Mouse (Mus musculus): ENCODE measurements around the gene Sema7a. TPM values are rescaled to one million over a fixed set of nuclear protein-coding genes. Genes with fewer than 3 reads are reported as not detected.

Sema7a gene
- total RNA-seq, 2 experiments from 2014 or later: 126 to 148 TPM

DNA sequence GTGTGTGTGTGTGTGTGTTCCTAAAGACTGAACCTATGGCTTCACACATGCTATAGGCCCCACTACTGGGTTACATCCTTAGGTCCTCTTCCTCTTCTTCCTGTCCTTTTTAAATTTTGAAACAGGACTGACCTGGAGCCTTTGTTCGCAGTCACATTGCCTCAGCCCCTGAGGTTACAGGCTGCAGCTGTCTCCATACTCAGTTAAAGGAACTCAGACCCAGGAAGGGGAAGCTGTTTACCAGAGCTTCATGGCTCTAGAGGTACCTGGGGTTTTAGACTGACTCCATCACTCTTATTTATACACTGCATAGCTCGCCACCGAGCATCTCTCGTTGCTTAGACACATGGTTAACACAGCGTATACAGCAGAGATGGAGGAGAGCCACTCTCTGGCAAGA is 31.5 kb downstream of the Sema7a start:
- intact Hi-C loops (cut with DNase I): no loop called here
- DNase-seq (ENCODE audit: low spot score in 2 of 2): no peak

DNA sequence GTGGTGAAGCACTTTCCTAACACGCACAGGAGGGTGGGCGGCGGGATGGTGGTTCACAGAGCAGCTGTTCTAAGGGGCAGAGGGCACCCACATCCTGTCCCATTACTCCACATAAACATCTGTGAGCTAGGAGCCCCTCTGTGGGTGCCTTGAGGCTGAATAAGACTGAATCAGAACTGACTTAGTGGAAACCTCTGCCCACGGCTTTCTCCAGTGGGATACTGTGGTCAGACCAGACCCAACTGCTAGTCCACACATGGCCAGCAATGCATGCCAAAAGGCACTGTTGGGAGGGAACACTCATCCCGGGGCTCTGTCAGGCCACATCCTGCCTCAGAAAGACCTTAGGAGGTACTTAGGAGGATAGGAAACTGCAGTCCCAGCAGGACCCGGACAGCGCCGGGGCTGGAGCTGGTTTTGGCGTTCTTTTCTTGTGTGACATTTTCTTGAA is 32.3 kb downstream of the Sema7a start:
- no peak for DNase-seq (ENCODE audit: low spot score in 2 of 2)
- intact Hi-C loops (cut with DNase I): no loop called here

DNA sequence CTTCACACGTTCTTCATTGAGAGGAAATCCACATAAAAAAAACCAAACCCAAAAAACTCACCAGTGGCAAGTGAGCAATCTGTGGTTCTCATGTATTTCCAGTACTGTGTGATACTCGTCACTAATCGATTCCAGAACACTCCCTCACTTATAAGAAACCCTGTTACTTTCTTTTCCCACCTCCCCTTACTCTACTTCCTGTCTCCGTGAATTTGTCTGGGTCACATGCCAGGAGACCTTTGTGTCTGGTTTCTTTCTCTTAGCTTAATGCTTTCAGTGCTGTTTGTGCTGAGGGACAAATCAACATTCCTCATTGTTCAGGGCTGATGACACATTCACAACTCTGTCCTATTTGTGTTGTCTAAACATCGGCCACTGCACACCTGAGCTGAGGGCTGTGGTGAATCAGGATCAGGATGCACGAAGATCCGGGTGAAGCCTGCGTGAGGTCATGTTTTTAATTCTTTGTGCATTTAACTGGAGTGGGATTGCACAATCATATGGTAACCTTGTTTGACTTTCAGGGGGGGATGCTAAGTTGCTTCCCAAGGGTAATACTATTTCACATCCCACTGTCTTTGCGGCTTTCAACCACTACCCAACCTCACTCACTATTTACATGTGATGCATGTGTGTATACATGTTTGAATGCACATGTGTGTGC is 33.0 kb downstream of the Sema7a start:
- no peak for DNase-seq (ENCODE audit: low spot score in 2 of 2)
- intact Hi-C loops (cut with DNase I): no loop called here

DNA sequence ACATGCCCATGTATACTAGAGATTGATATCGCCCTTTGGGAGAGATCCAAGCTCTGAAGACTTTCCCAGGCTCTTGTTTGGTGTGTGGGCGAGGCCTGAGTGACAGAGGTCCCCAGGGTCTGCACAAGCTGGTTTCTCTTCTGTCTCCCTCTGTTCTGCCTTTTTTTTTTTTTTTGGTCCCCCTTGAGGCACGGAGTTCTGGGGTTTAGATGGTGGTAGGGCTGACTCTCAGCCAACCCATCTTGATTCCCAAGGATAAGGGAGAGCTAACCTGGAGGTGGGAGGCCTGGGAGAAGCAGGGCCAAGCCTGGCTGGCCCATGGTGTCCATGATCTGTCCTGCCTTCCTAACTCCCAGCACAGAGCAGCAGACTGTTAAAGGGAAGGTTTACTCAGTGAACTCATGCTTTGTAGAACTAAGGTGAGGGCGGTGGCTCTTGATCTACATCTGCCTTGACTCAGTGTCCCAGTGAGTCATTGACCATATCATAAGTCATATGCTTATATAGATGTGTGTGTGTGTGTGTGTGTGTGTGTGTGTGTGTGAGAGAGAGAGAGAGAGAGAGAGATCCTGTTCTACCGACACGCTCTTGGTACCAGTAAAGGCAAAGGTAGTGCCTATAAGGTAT is 33.6 kb downstream of the Sema7a start:
- intact Hi-C loops (cut with DNase I): no loop called here
- no peak for DNase-seq (ENCODE audit: low spot score in 2 of 2)

DNA sequence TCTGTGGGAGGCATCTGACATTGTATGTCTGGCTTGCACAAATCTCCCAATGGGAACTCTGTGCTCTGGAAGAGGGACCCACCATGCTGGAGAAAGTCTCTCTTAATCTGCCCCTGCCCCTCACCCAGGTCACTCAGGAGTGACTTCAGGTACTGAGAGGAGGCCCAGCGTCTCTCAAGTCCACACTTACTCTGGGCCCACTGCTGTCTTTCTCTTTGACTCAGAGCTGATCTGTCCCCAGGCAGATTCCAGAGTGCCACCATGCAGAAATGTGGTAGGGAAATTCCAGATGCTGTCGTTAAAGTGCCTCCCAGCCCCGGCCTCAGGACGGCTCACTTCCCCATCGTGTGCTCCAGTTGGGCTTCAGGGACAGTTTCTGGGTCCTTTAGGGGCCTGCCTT is 34.3 kb downstream of the Sema7a start:
- intact Hi-C loops (cut with DNase I): no loop called here
- DNase-seq (ENCODE audit: low spot score in 2 of 2): no peak

DNA sequence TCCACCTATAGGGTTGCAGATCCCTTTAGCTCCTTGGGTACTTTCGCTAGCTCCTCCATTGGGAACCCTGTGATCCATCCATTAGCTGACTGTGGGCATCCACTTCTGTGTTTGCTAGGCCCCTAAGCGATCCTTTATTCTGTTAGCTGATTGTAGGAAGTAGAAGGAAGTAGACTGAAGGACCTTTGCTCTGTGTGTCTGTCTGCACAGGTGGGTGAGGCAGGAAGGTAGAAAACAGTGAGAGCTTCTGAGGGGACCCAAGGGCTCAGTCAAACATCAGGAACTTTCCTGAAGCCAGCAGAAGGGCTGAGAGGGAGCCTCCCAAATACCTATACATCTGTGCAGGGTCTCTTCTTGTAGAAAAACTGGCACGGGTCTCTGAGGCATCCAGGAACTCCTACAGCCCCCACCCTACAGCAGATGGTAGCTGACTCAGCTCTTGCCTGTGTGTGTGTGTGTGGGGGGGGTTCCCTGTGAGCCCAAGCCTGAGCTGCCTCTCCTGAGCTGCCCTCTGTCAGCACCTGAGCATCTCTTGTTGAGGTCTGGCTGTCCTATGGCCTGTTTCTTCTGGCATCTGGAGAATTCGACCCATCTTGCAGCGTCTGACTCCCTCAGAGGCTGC is 35.4 kb downstream of the Sema7a start:
- DNase-seq (ENCODE audit: low spot score in 2 of 2): no peak
- intact Hi-C loops (cut with DNase I): no loop called here

DNA sequence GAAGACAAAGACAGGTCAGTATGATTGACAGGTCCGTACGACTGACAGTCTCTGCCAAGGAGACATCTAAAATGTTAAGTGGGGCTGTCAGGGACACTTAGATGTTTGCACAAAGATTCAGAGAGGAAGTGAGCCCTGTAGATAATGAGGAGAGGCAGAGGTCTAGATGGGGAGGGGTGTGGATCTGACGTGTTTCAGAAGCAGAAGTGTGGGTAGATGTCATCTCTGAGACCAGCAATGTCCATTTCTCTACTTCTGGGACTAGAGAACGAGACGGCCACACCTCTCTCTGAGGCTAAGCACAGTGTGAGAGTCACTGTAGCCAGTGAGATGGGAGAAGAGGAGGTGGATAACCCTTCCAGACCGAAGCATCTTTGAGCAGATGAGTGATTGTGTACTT is 38.1 kb downstream of the Sema7a start:
- intact Hi-C loops (cut with DNase I): no loop called here
- no peak for DNase-seq (ENCODE audit: low spot score in 2 of 2)

DNA sequence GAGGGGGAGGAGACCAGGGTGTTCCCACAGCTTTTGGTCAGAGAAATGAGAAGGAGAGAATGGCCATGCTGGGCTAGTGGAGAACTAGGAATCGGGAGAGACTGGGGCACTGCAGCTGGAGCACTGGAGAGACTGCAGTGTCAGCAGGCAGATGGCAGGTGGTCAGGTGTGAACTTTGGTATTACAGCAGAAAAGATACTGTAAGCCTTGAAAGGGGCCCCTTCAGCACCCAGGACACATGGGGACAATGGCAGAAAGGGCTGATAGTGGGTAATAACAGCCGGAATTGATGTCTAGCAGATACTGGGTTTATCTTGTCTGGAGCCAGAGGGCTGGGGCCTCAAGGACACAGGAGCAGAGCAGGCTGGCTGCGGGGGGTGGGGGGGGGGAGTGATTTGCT is 38.9 kb downstream of the Sema7a start:
- no peak for DNase-seq (ENCODE audit: low spot score in 2 of 2)
- intact Hi-C loops (cut with DNase I): no loop called here

DNA sequence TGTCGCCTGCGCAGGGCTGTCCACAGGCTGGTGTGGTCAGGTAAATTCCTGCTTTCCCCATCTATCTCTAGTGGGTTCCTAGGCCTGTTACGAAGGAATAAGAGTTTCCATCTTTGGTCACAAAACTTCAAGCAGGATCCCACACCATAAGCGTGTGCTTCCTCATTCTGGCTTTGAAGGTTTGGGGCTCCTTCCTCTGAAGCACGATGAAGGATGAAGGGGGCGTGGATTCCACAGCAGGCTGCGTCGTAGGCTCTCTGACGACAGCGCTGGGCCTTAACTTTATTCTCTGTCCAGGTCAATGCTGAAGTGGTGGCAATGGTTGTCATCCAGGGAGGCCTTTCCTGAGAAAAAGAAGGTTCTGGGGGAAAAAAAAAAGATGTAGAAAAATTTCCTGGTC is 40.7 kb downstream of the Sema7a start:
- DNase-seq (ENCODE audit: low spot score in 2 of 2): no peak
- intact Hi-C loops (cut with DNase I): no loop called here

DNA sequence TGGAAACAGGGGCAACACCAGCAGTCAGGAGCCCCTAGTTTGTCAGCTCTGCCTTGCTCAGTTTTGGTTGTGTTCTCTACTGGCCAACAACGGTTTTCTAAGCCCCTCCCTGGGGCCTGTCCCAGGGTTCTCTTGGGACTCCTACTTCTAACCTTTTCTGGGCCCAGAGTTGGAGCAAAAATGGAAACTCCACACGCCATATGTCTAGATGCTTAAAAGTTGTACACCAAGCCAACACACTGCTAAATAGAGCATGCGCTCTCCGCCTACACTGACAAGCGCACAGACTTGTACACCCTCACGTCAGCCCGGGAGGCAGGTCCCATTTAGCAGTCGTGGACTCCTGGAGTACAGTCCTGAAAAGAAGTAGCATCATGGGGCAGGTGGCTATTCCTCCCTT is 45.4 kb downstream of the Sema7a start:
- DNase-seq (ENCODE audit: low spot score in 2 of 2): peak; percentile 72 to 80
- intact Hi-C loops (cut with DNase I): no loop called here

DNA sequence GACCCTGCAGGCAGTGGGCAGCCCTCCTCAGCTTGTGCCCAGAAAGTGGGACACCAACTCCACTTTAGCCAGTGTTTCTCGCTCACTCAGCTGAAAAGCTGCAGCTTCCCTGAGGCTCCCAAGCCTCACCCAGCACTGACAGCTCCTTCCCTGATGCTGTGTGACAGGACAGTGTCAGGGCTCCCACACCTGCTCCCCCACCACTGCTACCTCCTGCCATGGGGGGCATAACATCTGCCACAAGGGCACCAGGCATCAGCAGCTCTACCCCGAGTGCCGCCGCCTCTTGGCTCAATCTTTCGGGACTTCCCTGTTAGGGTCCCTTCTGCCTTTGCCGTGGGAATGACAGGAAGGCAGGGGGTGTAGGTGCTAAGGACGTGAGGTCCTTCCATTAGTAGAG is 46.4 kb downstream of the Sema7a start:
- intact Hi-C loops (cut with DNase I): no loop called here
- DNase-seq (ENCODE audit: low spot score in 2 of 2): no peak

DNA sequence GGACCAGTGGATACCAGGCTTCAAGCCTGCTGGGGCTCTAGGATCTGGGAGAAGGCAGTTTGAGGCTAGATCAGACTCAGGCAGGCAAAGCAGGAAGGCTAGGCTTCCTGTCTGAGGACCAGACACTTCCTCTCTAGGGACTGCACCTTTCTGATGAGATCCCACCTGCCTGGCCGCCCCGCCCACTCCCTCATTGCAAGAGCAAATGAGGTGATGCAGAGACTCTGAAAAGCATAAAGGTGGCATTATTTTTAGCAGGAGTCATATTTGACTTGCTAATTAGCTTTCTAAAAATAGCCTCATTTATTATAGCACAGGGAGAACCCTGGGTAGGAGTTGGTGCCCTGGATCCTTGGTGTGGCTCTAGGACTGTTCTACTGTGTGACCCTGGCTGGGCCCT is 48.2 kb downstream of the Sema7a start:
- no peak for DNase-seq (ENCODE audit: low spot score in 2 of 2)

DNA sequence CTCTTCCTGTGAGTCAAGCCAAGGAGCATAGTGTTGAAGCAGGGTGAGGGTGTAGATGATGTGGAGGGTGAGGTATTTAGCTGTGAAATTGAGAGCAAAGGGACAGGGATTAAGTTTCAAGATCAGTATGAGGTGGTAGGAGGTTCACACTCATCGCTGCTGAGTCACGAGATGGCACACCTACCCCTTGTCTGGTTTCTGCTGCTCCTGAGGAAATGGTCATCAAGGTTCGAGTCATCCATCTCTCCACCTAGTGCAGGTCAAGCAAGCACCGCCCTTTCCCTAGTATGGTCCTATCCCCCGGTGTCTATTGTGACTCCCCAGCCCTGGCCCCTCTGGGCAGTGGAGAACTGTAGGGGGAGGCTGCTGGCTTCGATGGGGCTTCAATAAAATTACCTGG is 49.4 kb downstream of the Sema7a start:
- intact Hi-C loops (cut with DNase I): no loop called here
- DNase-seq (ENCODE audit: low spot score in 2 of 2): no peak

More for the DNA sequence above, 48.2 kb downstream of the Sema7a start:
- intact Hi-C loops (cut with DNase I): no loop called here

DNA sequence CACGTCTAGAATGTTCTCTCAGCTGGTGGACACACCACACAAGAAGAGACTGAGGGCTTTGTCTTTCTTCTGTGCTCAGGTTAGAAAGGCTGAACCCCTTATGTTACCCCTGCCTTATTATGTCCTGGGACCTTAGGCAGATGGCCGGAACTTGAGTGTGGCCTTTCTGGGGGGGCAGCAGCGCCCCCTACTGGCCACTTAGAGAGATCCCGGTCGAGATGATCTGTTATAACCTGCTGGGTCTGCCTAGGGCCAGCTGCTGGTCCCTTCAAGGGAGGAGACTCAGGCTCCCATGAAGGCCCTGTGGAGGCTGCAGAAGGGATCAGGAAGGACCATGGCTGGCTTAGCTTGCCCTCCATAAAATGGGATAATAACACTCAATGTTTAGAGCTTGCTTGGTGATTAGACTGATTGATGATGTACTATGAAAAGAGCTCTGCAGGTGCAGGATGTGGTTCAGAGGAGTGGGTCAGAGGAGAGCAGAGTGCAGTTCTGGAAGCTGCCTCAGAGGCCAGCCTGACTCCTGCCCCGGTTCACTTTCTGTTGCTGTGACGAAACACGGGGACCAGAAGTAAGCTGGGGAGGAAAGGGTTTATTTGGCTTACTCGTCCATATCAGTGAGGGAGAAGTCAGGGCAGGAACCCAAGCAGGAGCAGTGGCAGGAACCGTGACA is 50.7 kb downstream of the Sema7a start:
- intact Hi-C loops (cut with DNase I): loop anchor here (2.0 to 10.0 kb wide), 2 partner anchors 44 to 336 kb away; partner anchors contain the start of gene Csk
- no peak for DNase-seq (ENCODE audit: low spot score in 2 of 2)

DNA sequence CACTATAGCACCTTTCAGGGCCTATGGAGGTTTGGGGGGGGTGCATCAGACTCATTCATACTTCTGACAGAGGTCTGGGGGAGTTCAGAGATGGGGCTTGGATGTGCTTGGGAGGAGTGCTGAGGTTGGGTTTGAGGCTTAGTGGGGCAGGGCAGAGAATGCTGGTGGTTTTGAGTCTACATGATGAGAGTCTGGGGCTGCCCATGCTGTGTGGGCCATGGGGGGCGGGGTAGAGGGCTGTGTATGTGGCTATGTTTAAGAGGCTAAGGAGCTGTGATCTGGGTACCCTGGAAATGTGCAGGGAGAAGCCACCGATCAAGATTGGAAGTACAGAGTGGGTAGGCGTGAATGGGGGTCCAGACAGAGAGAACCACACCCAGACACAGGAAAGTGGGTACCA is 52.1 kb downstream of the Sema7a start:
- DNase-seq (ENCODE audit: low spot score in 2 of 2): no peak
- intact Hi-C loops (cut with DNase I): loop anchor here (10.0 kb wide), 1 partner anchor 337 kb away; the partner anchor contains the start of gene Csk

DNA sequence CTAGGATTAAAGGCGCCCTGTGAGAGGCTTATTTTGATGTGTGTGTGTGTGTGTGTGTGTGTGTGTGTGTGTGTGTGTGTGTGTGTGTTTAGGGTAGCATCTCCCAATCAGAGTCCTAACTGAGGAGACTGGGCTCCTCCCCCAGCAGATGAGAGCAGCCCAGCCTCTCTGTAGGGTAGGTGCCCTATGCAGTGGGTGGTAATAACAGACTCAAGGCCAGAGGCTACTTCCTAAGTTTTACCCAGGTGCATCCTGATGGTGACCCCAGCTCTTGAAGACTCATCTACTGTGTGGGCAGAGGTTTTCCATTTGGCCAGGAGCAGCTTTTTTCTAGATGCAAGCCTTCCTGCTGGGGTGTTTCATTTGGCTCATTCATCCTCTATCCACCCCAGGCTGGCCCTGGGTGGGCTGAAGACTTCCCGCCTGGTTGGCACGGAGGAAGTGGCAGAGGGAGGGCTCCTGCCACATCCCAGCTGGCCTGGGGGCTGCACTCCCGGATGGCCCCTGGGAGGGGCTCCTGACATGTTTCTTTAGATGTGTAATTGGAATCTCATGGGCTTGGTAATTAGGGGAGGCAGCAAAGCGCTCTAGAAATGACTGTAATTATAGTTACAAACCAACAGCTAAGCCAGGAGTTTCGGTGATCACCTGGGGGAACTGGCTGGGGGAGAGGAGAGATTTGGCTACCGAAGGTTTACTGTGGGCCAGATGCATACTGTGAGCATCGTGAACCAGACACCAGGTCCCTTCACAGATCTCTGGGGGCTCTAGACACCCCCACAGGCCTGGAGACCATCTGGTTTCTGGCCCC is 53.1 kb downstream of the Sema7a start:
- no peak for DNase-seq (ENCODE audit: low spot score in 2 of 2)
- intact Hi-C loops (cut with DNase I): loop anchor here (10.0 kb wide), 1 partner anchor 338 kb away; the partner anchor contains the start of gene Csk

DNA sequence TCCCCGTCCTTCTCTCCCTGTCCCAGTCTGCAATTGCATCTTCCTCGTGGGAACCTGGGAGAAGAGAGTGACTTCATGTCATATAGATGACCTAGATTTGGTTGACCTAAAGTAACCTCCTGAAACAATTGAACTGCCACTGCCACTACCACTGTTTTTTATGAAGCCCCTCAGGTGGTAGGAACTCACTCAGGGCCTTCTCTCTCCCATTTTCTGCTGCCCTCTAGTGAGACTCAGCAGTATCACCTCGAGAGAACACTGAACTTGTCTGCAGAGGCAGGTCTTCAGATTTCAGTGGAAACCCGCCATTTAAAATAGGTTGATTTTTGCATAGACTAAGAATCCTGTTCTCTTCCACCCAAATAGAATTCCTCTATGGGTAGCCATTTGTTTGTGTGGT is 55.4 kb downstream of the Sema7a start:
- intact Hi-C loops (cut with DNase I): loop anchor here (2.0 to 10.0 kb wide), 3 partner anchors 60 to 340 kb away; partner anchors contain the start of gene Csk
- peak; percentile 56 to 57 for DNase-seq (ENCODE audit: low spot score in 2 of 2)

DNA sequence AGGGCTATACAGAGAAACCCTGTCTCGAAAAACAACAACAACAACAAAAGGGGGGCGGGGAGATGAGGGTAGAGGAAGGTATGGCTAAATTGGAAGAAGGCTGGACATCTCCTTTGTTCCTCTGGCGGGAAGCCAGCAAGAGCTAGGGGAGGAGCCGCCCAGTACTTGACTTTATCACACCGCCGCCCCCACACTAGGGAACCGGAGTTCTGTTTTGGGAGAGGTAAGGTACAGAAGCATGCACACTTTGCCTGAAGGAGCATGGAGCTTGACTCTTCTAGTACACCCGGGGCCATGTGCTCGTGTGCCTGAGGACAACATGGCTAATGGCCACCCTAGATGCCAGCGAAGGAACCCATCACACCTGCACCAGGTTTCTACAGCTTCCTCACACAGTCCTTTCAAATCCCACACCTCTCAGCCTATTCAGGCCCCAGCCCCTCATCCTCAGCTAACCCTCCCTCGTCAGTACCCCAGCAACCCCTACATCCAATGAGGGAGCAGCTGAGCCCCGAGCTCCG is 57.7 kb downstream of the Sema7a start:
- peak in 1 of 2 experiments; percentile 65 for DNase-seq (ENCODE audit: low spot score in 2 of 2)
- intact Hi-C loops (cut with DNase I): loop anchor here (1.0 to 10.0 kb wide), 4 partner anchors 62 to 343 kb away; partner anchors contain the start of gene Csk

Measured in left cerebral cortex, postnatal 14 days (tissue).